Mouse (Mus musculus): ENCODE data around the gene Rassf8. TPM values are rescaled to one million over a fixed set of nuclear protein-coding genes. Genes with fewer than 3 reads are reported as not detected.

Rassf8 gene
- polyA plus RNA-seq, 1 experiment = 3.1 TPM

DNA sequence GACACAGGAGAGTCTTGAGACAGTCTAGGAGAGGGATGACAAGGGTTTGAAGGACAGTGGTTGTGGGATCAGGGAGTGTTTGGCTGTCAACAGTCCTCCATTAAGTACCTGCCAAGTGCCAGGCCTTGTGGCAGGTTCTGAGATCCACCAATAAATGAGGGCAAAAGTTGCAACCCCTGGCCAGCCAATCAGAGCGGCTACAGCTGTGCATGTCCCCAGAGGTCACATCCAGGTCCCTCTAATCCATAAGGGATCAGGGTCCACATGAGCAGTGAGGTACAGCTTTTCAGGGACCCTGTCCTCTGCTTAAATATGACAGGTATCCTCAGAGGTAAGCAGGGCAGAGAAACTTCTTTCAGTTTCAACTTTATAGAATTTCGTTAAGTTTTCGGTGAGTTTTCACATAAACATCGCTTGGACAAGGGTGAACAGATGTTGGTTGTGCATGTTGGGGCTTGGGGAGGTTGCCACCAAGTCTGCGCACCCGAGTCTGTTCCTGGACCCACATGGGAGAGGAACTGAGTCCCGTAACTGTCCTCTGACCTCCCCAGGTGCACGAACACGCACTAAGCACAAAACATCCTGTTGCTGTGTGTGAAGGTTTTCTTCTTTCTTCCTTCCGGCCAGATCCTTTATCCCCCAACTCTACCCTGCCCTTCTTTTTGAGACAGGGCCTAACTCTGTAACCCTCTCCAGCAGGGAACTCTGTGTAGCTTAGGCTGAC is 107.0 kb downstream of the Rassf8 start:
- H3K27me3 ChIP-seq (ENCODE audit: control insufficient read depth, insufficient read depth, low read length) = no peaks in the 10 kb centered on the region
- H3K4me1 ChIP-seq (ENCODE audit: control insufficient read depth, insufficient read depth, low read length) = peaks cover 15% of the 10 kb centered on the region
- H3K27ac ChIP-seq (ENCODE audit: control insufficient read depth, insufficient read depth, low read depth, low read length) = no peak overlapping the region
- H3K4me3 ChIP-seq (ENCODE audit: control insufficient read depth, low read depth, low read length) = no peak overlapping the region
- no peak for TF ChIP-seq POLR2A (IDR thresholded peaks at IDR 0.05; ENCODE audit: control insufficient read depth, low read depth, low read length)
- H3K36me3 ChIP-seq (ENCODE audit: control insufficient read depth, insufficient read depth, low read length) = no peaks in the 10 kb centered on the region

DNA sequence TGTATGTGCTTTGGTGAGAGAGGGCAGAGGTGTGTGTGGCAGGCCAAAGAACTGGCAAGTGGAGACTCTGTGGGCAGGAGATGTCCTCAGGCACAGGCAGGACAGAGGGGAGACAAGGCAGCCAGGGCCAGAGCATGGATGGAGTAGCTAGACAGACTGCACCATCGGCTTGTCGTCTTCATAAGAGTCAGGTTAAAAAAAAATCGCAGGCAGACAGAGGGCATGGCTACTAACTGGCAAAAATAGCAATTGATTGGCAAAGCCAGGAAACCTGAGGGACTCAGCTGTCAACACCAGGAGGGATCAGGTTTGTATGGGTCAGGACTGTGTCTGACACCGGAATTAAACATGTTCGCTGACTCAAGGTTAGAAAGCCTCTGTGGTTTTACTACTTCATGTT is 108.2 kb downstream of the Rassf8 start:
- Histone ChIP-seq H3K27ac (ENCODE audit: control insufficient read depth, insufficient read depth, low read depth, low read length) (no peak overlapping the region), H3K36me3 (ENCODE audit: control insufficient read depth, insufficient read depth, low read length) (no peaks in the 10 kb centered on the region), H3K4me1 (ENCODE audit: control insufficient read depth, insufficient read depth, low read length) (peaks cover 15% of the 10 kb centered on the region), H3K27me3 (ENCODE audit: control insufficient read depth, insufficient read depth, low read length) (no peaks in the 10 kb centered on the region), H3K4me3 (ENCODE audit: control insufficient read depth, low read depth, low read length) (no peak overlapping the region)
- TF ChIP-seq POLR2A (IDR thresholded peaks at IDR 0.05; ENCODE audit: control insufficient read depth, low read depth, low read length) = no peak
- TF ChIP-seq CTCF (IDR thresholded peaks at IDR 0.05; ENCODE audit: control insufficient read depth, insufficient read depth, insufficient replicate concordance, low read depth, low read length) = no peak

DNA sequence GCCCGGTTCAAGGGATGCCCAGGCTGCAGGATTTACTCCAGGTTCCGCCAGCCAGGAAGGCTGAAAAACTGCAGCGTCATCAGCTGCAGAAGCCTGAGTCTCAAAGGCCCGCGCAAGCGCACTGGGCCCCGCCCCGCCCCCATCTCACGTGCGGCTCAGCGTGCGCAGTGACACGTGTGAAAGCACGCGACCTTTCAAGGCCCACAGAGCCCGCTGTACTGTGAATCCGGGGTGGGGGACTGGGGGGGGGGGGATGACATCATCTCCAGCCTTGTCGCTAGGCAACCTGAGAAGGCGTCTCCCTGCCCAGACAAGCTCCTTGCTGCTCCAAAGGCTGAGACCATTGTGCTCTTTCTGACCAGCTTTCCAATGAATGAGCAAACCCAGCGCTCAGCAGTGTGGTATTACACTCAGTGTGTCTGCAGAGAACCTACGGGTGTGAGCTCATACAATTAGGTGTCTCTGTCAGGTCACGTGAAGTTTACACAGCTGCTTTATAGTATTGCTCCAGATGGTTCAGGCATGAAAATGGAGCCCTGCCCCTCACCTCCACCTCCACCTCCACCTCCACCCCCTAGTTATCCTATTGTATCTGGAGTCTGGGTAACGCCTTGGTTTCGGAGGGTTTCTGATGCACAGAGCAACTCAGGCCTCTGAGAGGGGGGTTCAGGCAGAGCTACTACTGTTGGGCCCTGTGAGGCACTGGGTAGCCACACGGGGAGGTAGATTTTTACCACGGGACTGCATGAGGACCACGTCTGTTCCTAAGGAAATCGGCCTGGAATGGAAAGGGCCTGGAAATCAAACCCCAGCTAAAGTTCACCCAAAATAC is 109.4 kb downstream of the Rassf8 start:
- Histone ChIP-seq H3K27ac (ENCODE audit: control insufficient read depth, insufficient read depth, low read depth, low read length) (peak overlapping the region; percentile 49), H3K4me3 (ENCODE audit: control insufficient read depth, low read depth, low read length) (peak overlapping the region; percentile 27), H3K36me3 (ENCODE audit: control insufficient read depth, insufficient read depth, low read length) (no peaks in the 10 kb centered on the region)

DNA sequence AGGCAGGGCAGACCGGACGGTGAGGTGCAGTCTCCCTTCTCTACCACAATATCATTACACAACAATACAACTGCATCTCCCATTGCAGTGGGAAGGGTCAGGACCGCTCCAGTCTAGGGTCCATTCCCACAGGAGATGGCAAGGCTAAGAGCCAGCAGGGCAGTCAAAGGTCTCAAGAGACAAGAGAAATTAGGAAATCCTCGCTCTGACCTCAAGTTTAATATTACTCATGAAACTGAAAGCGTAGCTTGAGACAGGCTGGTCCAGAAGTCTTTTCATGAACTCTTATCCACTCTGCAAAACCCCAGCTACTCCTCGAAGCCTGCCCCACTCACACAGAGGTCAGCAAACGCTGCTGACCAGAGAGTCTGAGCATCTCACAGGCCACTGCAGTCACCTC is 110.9 kb downstream of the Rassf8 start:
- H3K27me3 ChIP-seq (ENCODE audit: control insufficient read depth, insufficient read depth, low read length) = no peaks in the 10 kb centered on the region

More for the DNA sequence above, 109.4 kb downstream of the Rassf8 start:
- H3K27me3 ChIP-seq (ENCODE audit: control insufficient read depth, insufficient read depth, low read length) = no peaks in the 10 kb centered on the region
- peaks cover 13% of the 10 kb centered on the region for H3K4me1 ChIP-seq (ENCODE audit: control insufficient read depth, insufficient read depth, low read length)
- 0 out of 2 replicates have a peak, but pooled peaks have one; percentile 30 for TF ChIP-seq POLR2A (IDR thresholded peaks at IDR 0.05; ENCODE audit: control insufficient read depth, low read depth, low read length)
- no peak for TF ChIP-seq CTCF (IDR thresholded peaks at IDR 0.05; ENCODE audit: control insufficient read depth, insufficient read depth, insufficient replicate concordance, low read depth, low read length)

DNA sequence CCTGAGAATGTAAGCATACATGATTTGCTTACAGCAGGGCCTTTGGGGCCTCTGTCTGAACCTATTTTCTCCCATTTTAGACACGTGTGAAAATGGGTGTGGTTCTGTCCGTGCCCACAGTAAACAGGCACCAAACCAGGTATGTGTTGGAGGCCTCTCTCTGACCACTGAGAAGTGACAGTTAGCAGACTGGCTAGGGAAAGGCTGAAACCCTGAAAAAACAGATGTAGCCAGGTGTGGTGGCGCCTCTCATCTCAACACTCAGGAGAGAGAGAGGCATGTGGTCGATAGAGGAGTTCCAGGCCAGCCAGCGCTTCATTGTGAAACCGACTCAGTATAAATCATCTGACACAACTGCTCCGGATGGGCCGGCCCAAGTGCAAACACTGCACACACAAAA is 111.9 kb downstream of the Rassf8 start:
- Histone ChIP-seq H3K27ac (ENCODE audit: control insufficient read depth, insufficient read depth, low read depth, low read length) (no peak overlapping the region), H3K4me3 (ENCODE audit: control insufficient read depth, low read depth, low read length) (no peak overlapping the region), H3K4me1 (ENCODE audit: control insufficient read depth, insufficient read depth, low read length) (peaks cover 21% of the 10 kb centered on the region), H3K36me3 (ENCODE audit: control insufficient read depth, insufficient read depth, low read length) (no peaks in the 10 kb centered on the region), H3K27me3 (ENCODE audit: control insufficient read depth, insufficient read depth, low read length) (no peaks in the 10 kb centered on the region)
- TF ChIP-seq CTCF (IDR thresholded peaks at IDR 0.05; ENCODE audit: control insufficient read depth, insufficient read depth, insufficient replicate concordance, low read depth, low read length) (no peak), POLR2A (IDR thresholded peaks at IDR 0.05; ENCODE audit: control insufficient read depth, low read depth, low read length) (no peak)

More for the DNA sequence above, 110.9 kb downstream of the Rassf8 start:
- Histone ChIP-seq H3K27ac (ENCODE audit: control insufficient read depth, insufficient read depth, low read depth, low read length) (no peak overlapping the region), H3K4me3 (ENCODE audit: control insufficient read depth, low read depth, low read length) (no peak overlapping the region), H3K36me3 (ENCODE audit: control insufficient read depth, insufficient read depth, low read length) (no peaks in the 10 kb centered on the region), H3K4me1 (ENCODE audit: control insufficient read depth, insufficient read depth, low read length) (peaks cover 13% of the 10 kb centered on the region)
- TF ChIP-seq CTCF (IDR thresholded peaks at IDR 0.05; ENCODE audit: control insufficient read depth, insufficient read depth, insufficient replicate concordance, low read depth, low read length) (no peak), POLR2A (IDR thresholded peaks at IDR 0.05; ENCODE audit: control insufficient read depth, low read depth, low read length) (no peak)

DNA sequence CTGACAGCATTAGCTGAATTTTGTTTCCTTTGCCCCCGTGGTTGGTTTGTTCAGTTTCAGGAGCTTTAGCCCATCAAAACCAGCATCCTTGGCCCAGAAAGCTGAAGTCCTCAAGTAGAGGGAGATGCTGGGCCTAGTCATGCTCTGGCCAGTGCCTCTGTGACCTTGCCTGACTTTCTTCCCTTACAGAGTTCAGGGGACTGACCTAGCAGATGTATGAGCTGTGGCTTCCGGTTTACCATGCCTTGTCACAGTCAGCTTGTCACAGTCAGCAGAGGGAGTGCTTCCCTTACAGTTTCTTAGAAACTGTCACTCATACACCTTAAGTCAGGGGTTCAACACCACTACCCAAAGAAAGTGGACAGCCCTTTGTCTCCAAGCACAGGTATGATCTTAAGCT is 113.8 kb downstream of the Rassf8 start:
- Histone ChIP-seq H3K36me3 (ENCODE audit: control insufficient read depth, insufficient read depth, low read length) (no peaks in the 10 kb centered on the region), H3K27ac (ENCODE audit: control insufficient read depth, insufficient read depth, low read depth, low read length) (no peak overlapping the region), H3K4me1 (ENCODE audit: control insufficient read depth, insufficient read depth, low read length) (peaks cover 34% of the 10 kb centered on the region), H3K4me3 (ENCODE audit: control insufficient read depth, low read depth, low read length) (no peak overlapping the region), H3K27me3 (ENCODE audit: control insufficient read depth, insufficient read depth, low read length) (no peaks in the 10 kb centered on the region; the same call in 1 of the 2 replicates)
- no peak for TF ChIP-seq POLR2A (IDR thresholded peaks at IDR 0.05; ENCODE audit: control insufficient read depth, low read depth, low read length)
- no peak for TF ChIP-seq CTCF (IDR thresholded peaks at IDR 0.05; ENCODE audit: control insufficient read depth, insufficient read depth, insufficient replicate concordance, low read depth, low read length)

DNA sequence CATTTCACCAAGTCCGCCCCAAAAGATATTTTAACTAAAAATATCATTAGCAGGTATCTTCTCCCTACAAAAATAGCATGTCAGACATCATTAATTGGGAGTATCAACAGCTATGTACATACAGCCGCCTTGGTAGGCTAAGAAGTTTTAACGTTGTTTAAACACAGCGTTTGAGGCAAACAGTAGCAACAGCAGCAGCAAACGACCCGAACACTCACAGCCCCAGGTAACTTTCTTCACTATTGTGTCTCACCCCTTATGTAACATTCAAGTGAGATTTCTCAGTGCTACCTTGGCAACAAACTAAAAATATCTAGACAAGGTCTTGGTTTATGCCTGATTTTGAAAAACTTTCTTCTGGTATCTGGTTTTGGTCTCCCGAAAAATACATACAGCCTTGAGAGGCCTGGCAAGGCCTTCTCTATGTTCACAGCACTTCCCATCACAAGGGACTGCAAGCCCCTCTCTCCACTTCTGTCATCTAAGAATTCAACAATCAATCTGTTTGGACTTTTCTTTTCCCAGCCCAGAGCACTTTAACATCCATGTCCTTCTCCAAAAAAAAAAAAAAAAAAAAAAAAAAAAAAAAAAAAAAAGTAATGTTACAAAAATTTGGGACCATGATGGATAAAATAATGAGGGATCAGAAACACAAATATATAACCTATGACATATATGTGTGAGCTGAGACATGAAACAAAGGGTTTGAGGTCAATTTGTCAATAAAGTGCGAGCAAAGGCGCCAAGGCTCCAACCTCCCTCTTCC is 115.1 kb downstream of the Rassf8 start:
- Histone ChIP-seq H3K27me3 (ENCODE audit: control insufficient read depth, insufficient read depth, low read length) (no peaks in the 10 kb centered on the region; the same call in 1 of the 2 replicates), H3K4me1 (ENCODE audit: control insufficient read depth, insufficient read depth, low read length) (peaks cover 32% of the 10 kb centered on the region), H3K36me3 (ENCODE audit: control insufficient read depth, insufficient read depth, low read length) (no peaks in the 10 kb centered on the region), H3K27ac (ENCODE audit: control insufficient read depth, insufficient read depth, low read depth, low read length) (no peak overlapping the region), H3K4me3 (ENCODE audit: control insufficient read depth, low read depth, low read length) (no peak overlapping the region)
- TF ChIP-seq POLR2A (IDR thresholded peaks at IDR 0.05; ENCODE audit: control insufficient read depth, low read depth, low read length) (no peak), CTCF (IDR thresholded peaks at IDR 0.05; ENCODE audit: control insufficient read depth, insufficient read depth, insufficient replicate concordance, low read depth, low read length) (no peak)

Data from testis, adult 2 months (tissue).